Mouse (Mus musculus): Measurements from ENCODE around the gene Hectd2. TPM values are rescaled to one million over a fixed set of nuclear protein-coding genes. Genes with fewer than 3 reads are reported as not detected.

Gene Hectd2
- polyA plus RNA-seq, 1 experiment from 2014 or later: 1.4 TPM

DNA sequence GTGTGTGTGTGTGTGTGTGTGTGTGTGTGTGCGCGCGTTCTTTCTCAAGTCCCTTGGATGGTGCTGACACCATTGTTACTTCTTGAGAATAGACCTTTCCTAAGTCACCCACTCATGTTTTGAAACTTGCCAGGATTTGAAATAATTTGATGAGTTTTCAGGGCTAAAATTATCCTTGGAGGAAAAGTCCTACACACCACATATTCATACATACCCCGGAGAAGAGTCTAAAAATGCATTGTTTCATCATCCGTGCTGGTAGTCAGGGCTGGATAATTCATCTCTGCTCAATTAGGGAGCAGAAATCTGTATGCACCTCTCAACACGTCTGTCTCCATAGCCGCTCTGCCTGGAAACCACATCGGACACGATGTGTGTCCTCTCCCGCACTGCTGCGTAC is 17.5 kb upstream of the Hectd2 start:
- no peaks in the 10 kb centered on the region for H3K27me3 ChIP-seq (ENCODE audit: control insufficient read depth, insufficient read depth, low read length)
- WGBS: 85% methylated on average over 11 of the region's 11 CpGs
- H3K4me1 ChIP-seq (replicated peaks; ENCODE audit: control insufficient read depth, insufficient read depth): peaks cover 6% of the 10 kb centered on the region; the same call in 1 of the 2 replicates
- H3K4me2 ChIP-seq (replicated peaks; ENCODE audit: low read depth): no peak overlapping the region
- H3K9me3 ChIP-seq (ENCODE audit: control insufficient read depth, low read length): no peaks in the 10 kb centered on the region
- H3K4me3 ChIP-seq (ENCODE audit: low read depth, low read length): no peak overlapping the region
- no peaks in the 10 kb centered on the region for H3K36me3 ChIP-seq (ENCODE audit: control insufficient read depth, insufficient read depth, low read length)
- H3K27ac ChIP-seq (replicated peaks): no peak overlapping the region
- H3K9ac ChIP-seq (ENCODE audit: low read length): no peak overlapping the region
- TF ChIP-seq CTCF (IDR thresholded peaks at IDR 0.05; ENCODE audit: low read depth): no peak
- TF ChIP-seq EP300 (optimal IDR thresholded peaks at IDR 0.05): no peak
- DNase-seq (ENCODE audit: low spot score): no peak
- no peak for ATAC-seq (ENCODE audit: low FRiP score, low TSS enrichment)

DNA sequence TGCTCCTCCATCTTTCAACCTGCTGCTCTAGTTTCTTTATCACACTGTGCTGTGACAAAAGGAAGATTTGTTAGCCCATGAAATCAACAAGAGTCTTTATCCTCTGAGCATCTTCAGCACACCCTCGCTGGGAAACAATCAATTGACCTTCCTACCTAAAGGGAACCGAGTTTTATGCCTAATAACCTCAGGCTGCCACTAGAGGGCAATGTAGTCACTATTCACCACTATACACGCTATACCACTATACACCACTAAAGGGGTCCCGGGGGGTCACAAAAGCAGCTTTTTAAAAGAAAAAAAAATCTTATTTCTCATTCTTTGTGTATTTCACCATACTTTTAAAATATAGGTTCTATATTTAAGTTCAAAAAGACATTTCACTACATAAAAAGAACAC is 15.9 kb upstream of the Hectd2 start:
- 8% methylated on average over 4 of the region's 4 CpGs for WGBS
- H3K36me3 ChIP-seq (ENCODE audit: control insufficient read depth, insufficient read depth, low read length): no peaks in the 10 kb centered on the region
- no peak overlapping the region for H3K4me2 ChIP-seq (replicated peaks; ENCODE audit: low read depth)
- peaks cover 6% of the 10 kb centered on the region; the same call in 1 of the 2 replicates for H3K4me1 ChIP-seq (replicated peaks; ENCODE audit: control insufficient read depth, insufficient read depth)
- TF ChIP-seq CTCF (IDR thresholded peaks at IDR 0.05; ENCODE audit: low read depth) (peak; percentile 90), EP300 (optimal IDR thresholded peaks at IDR 0.05) (no peak)
- peak; percentile 39 for DNase-seq (ENCODE audit: low spot score)
- H3K27me3 ChIP-seq (ENCODE audit: control insufficient read depth, insufficient read depth, low read length): no peaks in the 10 kb centered on the region
- ATAC-seq (ENCODE audit: low FRiP score, low TSS enrichment): no peak; the same call in 1 of the 2 replicates
- no peak overlapping the region for H3K9ac ChIP-seq (ENCODE audit: low read length)
- no peaks in the 10 kb centered on the region for H3K9me3 ChIP-seq (ENCODE audit: control insufficient read depth, low read length)
- no peak overlapping the region for H3K27ac ChIP-seq (replicated peaks)
- no peak overlapping the region for H3K4me3 ChIP-seq (ENCODE audit: low read depth, low read length)

DNA sequence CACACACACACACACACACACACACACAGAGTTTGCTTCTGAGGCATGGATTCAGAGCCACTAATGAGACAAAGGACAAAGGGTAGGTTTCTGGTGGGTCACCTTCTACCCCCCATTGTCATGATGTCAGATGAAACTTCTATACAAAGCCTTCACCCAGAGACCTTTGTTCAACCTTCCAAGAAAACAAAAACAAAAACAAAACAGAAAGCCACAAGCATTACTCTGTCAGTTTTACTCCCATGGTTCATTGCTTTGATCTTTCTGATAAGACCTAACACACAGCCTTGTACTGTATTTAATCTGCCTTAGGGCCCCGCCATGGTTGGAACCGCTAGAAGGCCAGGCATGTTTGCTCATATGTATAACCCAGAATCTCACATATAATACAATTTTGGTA is 15.1 kb upstream of the Hectd2 start:
- Histone ChIP-seq H3K9me3 (ENCODE audit: control insufficient read depth, low read length) (no peaks in the 10 kb centered on the region), H3K36me3 (ENCODE audit: control insufficient read depth, insufficient read depth, low read length) (no peaks in the 10 kb centered on the region), H3K4me2 (replicated peaks; ENCODE audit: low read depth) (no peak overlapping the region), H3K27me3 (ENCODE audit: control insufficient read depth, insufficient read depth, low read length) (no peaks in the 10 kb centered on the region), H3K4me3 (ENCODE audit: low read depth, low read length) (no peak overlapping the region), H3K27ac (replicated peaks) (no peak overlapping the region), H3K9ac (ENCODE audit: low read length) (no peak overlapping the region), H3K4me1 (replicated peaks; ENCODE audit: control insufficient read depth, insufficient read depth) (peaks cover 6% of the 10 kb centered on the region; the same call in 1 of the 2 replicates)
- DNase-seq (ENCODE audit: low spot score) (no peak), ATAC-seq (ENCODE audit: low FRiP score, low TSS enrichment) (no peak)
- WGBS: 92% methylated on average over 2 of the region's 2 CpGs
- TF ChIP-seq EP300 (optimal IDR thresholded peaks at IDR 0.05) (no peak), CTCF (IDR thresholded peaks at IDR 0.05; ENCODE audit: low read depth) (no peak)

DNA sequence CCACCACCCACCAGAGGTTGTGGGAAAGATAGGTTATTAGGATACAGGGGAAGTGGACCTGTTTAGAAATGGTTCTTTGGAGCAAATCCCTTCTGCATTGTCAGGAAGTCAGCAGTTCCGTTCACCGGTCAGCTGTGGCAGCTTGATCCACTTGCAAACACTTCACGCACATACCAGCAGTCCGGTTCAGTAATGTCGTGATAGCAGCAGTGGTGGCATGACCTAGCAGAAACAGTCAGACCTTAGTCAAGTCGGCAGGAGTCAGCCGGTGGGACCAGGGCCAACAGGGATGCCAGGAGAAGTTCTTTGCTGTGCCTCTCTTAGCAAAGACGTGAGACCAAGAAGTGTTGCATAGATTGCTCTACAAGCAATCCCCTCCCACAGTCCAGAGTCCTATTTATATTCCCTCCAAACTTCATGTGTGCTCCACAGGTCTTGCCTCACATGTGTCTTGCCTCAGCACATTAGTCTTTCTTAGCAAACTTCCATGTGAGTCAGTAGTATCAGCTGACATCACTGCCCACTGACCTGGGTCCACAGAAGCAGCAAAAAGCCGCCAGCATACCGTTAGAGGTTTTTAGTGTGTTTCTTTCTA is 14.3 kb upstream of the Hectd2 start:
- Histone ChIP-seq H3K9ac (ENCODE audit: low read length) (no peak overlapping the region), H3K4me2 (replicated peaks; ENCODE audit: low read depth) (no peak overlapping the region), H3K27ac (replicated peaks) (no peak overlapping the region), H3K4me3 (ENCODE audit: low read depth, low read length) (no peak overlapping the region), H3K27me3 (ENCODE audit: control insufficient read depth, insufficient read depth, low read length) (no peaks in the 10 kb centered on the region), H3K36me3 (ENCODE audit: control insufficient read depth, insufficient read depth, low read length) (no peaks in the 10 kb centered on the region), H3K4me1 (replicated peaks; ENCODE audit: control insufficient read depth, insufficient read depth) (no peaks in the 10 kb centered on the region; the same call in 1 of the 2 replicates), H3K9me3 (ENCODE audit: control insufficient read depth, low read length) (no peaks in the 10 kb centered on the region)
- ATAC-seq (ENCODE audit: low FRiP score, low TSS enrichment) (peak; percentile 87), DNase-seq (ENCODE audit: low spot score) (peak; percentile 39)
- TF ChIP-seq CTCF (IDR thresholded peaks at IDR 0.05; ENCODE audit: low read depth): no peak
- no peak for TF ChIP-seq EP300 (optimal IDR thresholded peaks at IDR 0.05)
- WGBS: 52% methylated on average over 10 of the region's 10 CpGs

DNA sequence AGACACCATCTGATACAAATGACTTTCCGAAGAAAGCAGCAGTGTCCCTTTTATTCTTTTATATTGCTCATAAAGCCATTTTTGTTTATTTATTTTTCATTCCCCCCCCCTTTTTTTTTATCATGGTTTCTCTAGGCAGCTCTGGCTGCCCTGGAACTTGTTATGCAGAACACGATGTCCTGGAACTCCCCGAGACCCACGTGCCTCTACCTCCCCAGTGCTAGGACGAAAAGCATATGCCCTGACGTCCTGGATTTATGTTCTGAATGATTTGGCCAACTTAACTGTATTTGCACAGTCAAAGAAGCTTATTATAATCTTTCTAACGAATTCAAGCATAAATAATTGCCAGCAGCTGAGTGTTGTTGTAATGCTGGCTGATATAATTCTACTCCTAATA is 13.7 kb upstream of the Hectd2 start:
- Histone ChIP-seq H3K4me1 (replicated peaks; ENCODE audit: control insufficient read depth, insufficient read depth) (no peaks in the 10 kb centered on the region; the same call in 1 of the 2 replicates), H3K36me3 (ENCODE audit: control insufficient read depth, insufficient read depth, low read length) (no peaks in the 10 kb centered on the region), H3K27me3 (ENCODE audit: control insufficient read depth, insufficient read depth, low read length) (no peaks in the 10 kb centered on the region), H3K27ac (replicated peaks) (no peak overlapping the region), H3K9me3 (ENCODE audit: control insufficient read depth, low read length) (no peaks in the 10 kb centered on the region), H3K4me3 (ENCODE audit: low read depth, low read length) (no peak overlapping the region), H3K4me2 (replicated peaks; ENCODE audit: low read depth) (no peak overlapping the region), H3K9ac (ENCODE audit: low read length) (no peak overlapping the region)
- 48% methylated on average over 7 of the region's 7 CpGs for WGBS
- ATAC-seq (ENCODE audit: low FRiP score, low TSS enrichment) (no peak), DNase-seq (ENCODE audit: low spot score) (no peak)
- TF ChIP-seq CTCF (IDR thresholded peaks at IDR 0.05; ENCODE audit: low read depth) (no peak), EP300 (optimal IDR thresholded peaks at IDR 0.05) (no peak)

DNA sequence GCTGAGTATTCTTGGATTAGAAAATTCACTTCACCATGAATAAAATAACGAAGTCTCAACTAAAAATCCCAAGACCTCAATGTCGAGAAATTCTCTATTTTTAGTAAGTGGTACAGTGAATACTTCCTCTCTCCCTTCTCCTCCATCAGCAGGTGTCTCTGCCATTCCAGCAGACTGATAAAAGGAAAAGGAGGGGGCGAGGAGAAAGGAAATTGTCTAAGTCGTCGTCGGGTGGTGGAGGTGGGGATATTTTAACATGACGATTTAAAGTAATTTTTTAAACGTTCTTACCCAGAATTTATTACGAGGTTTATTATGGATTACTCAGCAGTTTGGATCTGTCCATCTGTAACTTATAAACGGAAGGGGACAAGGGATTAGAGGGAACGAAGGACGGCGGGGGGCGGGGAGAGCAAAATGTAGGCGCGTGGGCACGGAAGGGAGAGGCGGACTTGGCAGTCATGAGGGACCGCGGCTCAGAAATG is 836 bp upstream of the Hectd2 start:
- 3% methylated on average over 20 of the region's 20 CpGs for WGBS
- TF ChIP-seq CTCF (IDR thresholded peaks at IDR 0.05; ENCODE audit: low read depth) (no peak), EP300 (optimal IDR thresholded peaks at IDR 0.05) (no peak)
- DNase-seq (ENCODE audit: low spot score) (peak; percentile 60), ATAC-seq (ENCODE audit: low FRiP score, low TSS enrichment) (no peak)
- no peaks in the 10 kb centered on the region for H3K36me3 ChIP-seq (ENCODE audit: control insufficient read depth, insufficient read depth, low read length)
- peak overlapping the region; percentile 73 for H3K4me3 ChIP-seq (ENCODE audit: low read depth, low read length)
- H3K4me2 ChIP-seq (replicated peaks; ENCODE audit: low read depth): peak overlapping the region; percentile 95
- no peaks in the 10 kb centered on the region for H3K4me1 ChIP-seq (replicated peaks; ENCODE audit: control insufficient read depth, insufficient read depth)
- H3K27me3 ChIP-seq (ENCODE audit: control insufficient read depth, insufficient read depth, low read length): no peaks in the 10 kb centered on the region
- peak overlapping the region; percentile 87 for H3K9ac ChIP-seq (ENCODE audit: low read length)
- no peaks in the 10 kb centered on the region for H3K9me3 ChIP-seq (ENCODE audit: control insufficient read depth, low read length)
- H3K27ac ChIP-seq (replicated peaks): no peak overlapping the region

Measured in stomach, postnatal 0 days (tissue).